Comparison of ENCODE assay signal across 39 mouse cellular contexts in genomic region chr7:86616543-86616942, GRCm38 (mm10). TPM values are rescaled to one million over a fixed set of nuclear protein-coding genes. Genes with fewer than 3 reads are reported as not detected.
"Had no signal": no experiment of that assay in that cellular context is flagged by ENCODE, and none has a peak within 500 bp of the region (broad histone marks: within the 10 kb centered on the region; RNA-seq: fewer than 3 reads in every experiment).

Gene Olfr294 (minus strand): TSS chr7:86616643.

- H3K9me3 ChIP-seq: embryonic facial prominence, embryonic 10.5 days; embryonic facial prominence, embryonic 12.5 days; embryonic facial prominence, embryonic 13.5 days; embryonic facial prominence, embryonic 15.5 days; forebrain, embryonic 10.5 days; forebrain, embryonic 12.5 days; forebrain, embryonic 13.5 days; forebrain, embryonic 15.5 days had no signal

- DNase-seq: cerebellum, adult 9-10 months; cerebellum, adult 9-11 months; cerebellum, postnatal 10 days; cerebellum, postnatal 14 days; cerebellum, postnatal 25 days; cerebellum, postnatal 36 days; embryo, embryonic 11 days; forebrain, postnatal 0 days; gastrocnemius, adult 2 months; gastrocnemius, postnatal 10 days; gastrocnemius, postnatal 14 days; gastrocnemius, postnatal 25 days; gastrocnemius, postnatal 36 days; heart, adult 11 months; heart, adult 18-20 months; heart, adult 2 months had no signal

- H3K36me3 ChIP-seq: embryonic facial prominence, embryonic 10.5 days; embryonic facial prominence, embryonic 12.5 days; embryonic facial prominence, embryonic 13.5 days; embryonic facial prominence, embryonic 15.5 days; forebrain, embryonic 10.5 days; forebrain, embryonic 12.5 days; forebrain, embryonic 15.5 days had no signal

- ATAC-seq: forebrain, embryonic 13.5 days; forebrain, embryonic 14.5 days; forebrain, embryonic 15.5 days; forebrain, embryonic 16.5 days; forebrain, postnatal 0 days had no signal

- H3K4me3 ChIP-seq: embryonic facial prominence, embryonic 10.5 days; embryonic facial prominence, embryonic 12.5 days; embryonic facial prominence, embryonic 13.5 days; embryonic facial prominence, embryonic 15.5 days; erythroblast, embryonic 14.5 days; forebrain, embryonic 10.5 days; forebrain, embryonic 12.5 days; forebrain, embryonic 13.5 days; forebrain, embryonic 15.5 days; gastrocnemius, adult 2 months; heart, adult 2 months had no signal

- H3K4me1 ChIP-seq: embryonic facial prominence, embryonic 10.5 days; embryonic facial prominence, embryonic 12.5 days; embryonic facial prominence, embryonic 13.5 days; embryonic facial prominence, embryonic 15.5 days; forebrain, embryonic 10.5 days; forebrain, embryonic 12.5 days; forebrain, embryonic 13.5 days; forebrain, embryonic 15.5 days had no signal

- H3K27me3 ChIP-seq: embryonic facial prominence, embryonic 12.5 days; embryonic facial prominence, embryonic 13.5 days; embryonic facial prominence, embryonic 15.5 days; forebrain, embryonic 12.5 days; forebrain, embryonic 13.5 days; forebrain, embryonic 15.5 days had no signal

RNA-seq across cellular contexts. Expression of gene Olfr294, which starts in this region (rescaled TPM):
- total RNA-seq: common myeloid progenitor, adult 5-6 weeks; forebrain, postnatal 0 days; gastrocnemius, adult 18-20 months; gastrocnemius, adult 2 months; gastrocnemius, adult 8-10 months; gastrocnemius, postnatal 10 days; gastrocnemius, postnatal 14 days; gastrocnemius, postnatal 25 days; gastrocnemius, postnatal 36 days; gastrocnemius, postnatal 4 days; granulocyte monocyte progenitor cell, adult 5-6 weeks; heart, adult 18-20 months; heart, adult 2 months; heart, adult 8-10 months had no signal
- polyA plus RNA-seq: cortical plate, adult 2 months; embryonic facial prominence, embryonic 10.5 days; embryonic facial prominence, embryonic 11.5 days; embryonic facial prominence, embryonic 12.5 days; embryonic facial prominence, embryonic 13.5 days; embryonic facial prominence, embryonic 14.5 days; embryonic facial prominence, embryonic 15.5 days; erythroblast, embryonic 14.5 days; forebrain, embryonic 10.5 days; forebrain, embryonic 11.5 days; forebrain, embryonic 12.5 days; forebrain, embryonic 13.5 days; forebrain, embryonic 14.5 days; forebrain, embryonic 15.5 days; forebrain, embryonic 16.5 days; forebrain, postnatal 0 days; frontal cortex, adult 2 months; gonadal fat pad, adult 2 months; heart, adult 2 months had no signal
